Mouse (Mus musculus) hindbrain, postnatal 0 days (tissue): ENCODE measurements at regions not wholly inside any gene's neighbourhood (a gene's known extent, or its start where the extent isn't known, plus 50 kb on each side); places are given as distances from the start of the nearest gene placed in this dataset.

Experiments
- ATAC-seq: fragments of 200-750 bp; cut with Nextera tagmentation; 2 replicates; pipeline ENCODE4 v1.8.0; 2017; ENCODE audit warnings: mild to moderate bottlenecking, moderate TSS enrichment, moderate library complexity
- DNase-seq: peaks from one replicate; pipeline ENCODE4 v3.0.0-alpha.2; 2015; ENCODE audit warnings: low spot score
- H3K27ac ChIP-seq: fragments of 300-500 bp; sonication (generic); 2 replicates; pipeline ENCODE4 v1.5.1; 2014; ENCODE audit warnings: mild to moderate bottlenecking
- H3K27me3 ChIP-seq: fragments of 300-500 bp; sonication (generic); 2 replicates; pipeline ENCODE4 v1.6.1; 2014; ENCODE audit warnings: low read length, mixed read lengths; ENCODE audit not compliant: insufficient read depth
- H3K36me3 ChIP-seq: fragments of 300-500 bp; sonication (generic); 2 replicates; pipeline ENCODE4 v1.6.1; 2014; ENCODE audit warnings: low read length, mixed read lengths; ENCODE audit not compliant: insufficient read depth
- H3K4me1 ChIP-seq: fragments of 300-500 bp; sonication (generic); 2 replicates; pipeline ENCODE4 v1.6.1; 2014; ENCODE audit warnings: antibody characterized with exemption, low read length, mixed read lengths; ENCODE audit not compliant: insufficient read depth
- H3K4me2 ChIP-seq: fragments of 300-500 bp; sonication (generic); 2 replicates; pipeline ENCODE4 v1.6.1; 2014; ENCODE audit warnings: low read depth, mild to moderate bottlenecking, low read length, moderate library complexity, mixed read lengths
- H3K4me3 ChIP-seq: fragments of 300-500 bp; sonication (generic); 2 replicates; pipeline ENCODE4 v1.5.1; 2014; ENCODE audit warnings: low read length
- H3K9ac ChIP-seq: fragments of 300-500 bp; sonication (generic); replicated peaks from 2 replicates; pipeline ENCODE4 v1.6.1; 2014; ENCODE audit warnings: mild to moderate bottlenecking, low read length, moderate library complexity, mixed read lengths
- H3K9me3 ChIP-seq: fragments of 300-500 bp; sonication (generic); 2 replicates; pipeline ENCODE4 v1.6.1; 2016; ENCODE audit warnings: low read length, mixed read lengths
- CTCF ChIP-seq: IDR thresholded peaks from 2 replicates; pipeline ENCODE4 v1.5.1; 2016; ENCODE audit warnings: antibody characterized with exemption, control low read depth, low read depth
- WGBS: fragments of 180-500 bp; shearing (Covaris S2); extraction: QIAGEN DNeasy Blood & Tissue Kit; methylation state at CpG from one replicate; pipeline ENCODE4 v1.1.7; 2014; 5-methylcytosine and 5-hydroxymethylcytosine counted together

DNA sequence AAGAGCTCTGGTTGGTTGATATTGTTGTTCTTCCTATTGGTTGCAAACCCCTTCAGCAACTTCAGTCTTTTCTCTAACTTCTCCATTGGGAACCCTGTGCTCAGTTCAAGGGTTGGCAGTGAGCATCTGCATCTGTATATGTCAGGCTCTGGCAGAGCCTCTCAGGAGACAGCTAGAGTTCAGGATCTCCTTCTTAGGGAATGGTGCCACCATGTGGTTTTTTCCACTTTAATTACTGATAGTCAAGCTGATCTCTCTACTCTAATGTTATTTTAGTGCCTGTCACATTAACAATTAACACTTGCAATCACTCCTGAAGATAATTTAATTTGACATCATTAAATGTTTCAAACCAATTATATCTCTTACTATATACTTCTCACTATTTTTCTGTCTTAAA, 550.4 kb downstream of the Gm597 start:
- no peak overlapping the region for H3K4me3 ChIP-seq
- no peak overlapping the region for H3K9ac ChIP-seq
- no peaks in the 10 kb centered on the region for H3K27me3 ChIP-seq
- DNase-seq (peak; percentile 1), ATAC-seq (no peak)
- H3K9me3 ChIP-seq, result no peaks in the 10 kb centered on the region
- H3K36me3 ChIP-seq, result no peaks in the 10 kb centered on the region
- no peaks in the 10 kb centered on the region for H3K4me1 ChIP-seq
- no peak overlapping the region for H3K4me2 ChIP-seq
- TF ChIP-seq CTCF, result no peak
- no peak overlapping the region for H3K27ac ChIP-seq

DNA sequence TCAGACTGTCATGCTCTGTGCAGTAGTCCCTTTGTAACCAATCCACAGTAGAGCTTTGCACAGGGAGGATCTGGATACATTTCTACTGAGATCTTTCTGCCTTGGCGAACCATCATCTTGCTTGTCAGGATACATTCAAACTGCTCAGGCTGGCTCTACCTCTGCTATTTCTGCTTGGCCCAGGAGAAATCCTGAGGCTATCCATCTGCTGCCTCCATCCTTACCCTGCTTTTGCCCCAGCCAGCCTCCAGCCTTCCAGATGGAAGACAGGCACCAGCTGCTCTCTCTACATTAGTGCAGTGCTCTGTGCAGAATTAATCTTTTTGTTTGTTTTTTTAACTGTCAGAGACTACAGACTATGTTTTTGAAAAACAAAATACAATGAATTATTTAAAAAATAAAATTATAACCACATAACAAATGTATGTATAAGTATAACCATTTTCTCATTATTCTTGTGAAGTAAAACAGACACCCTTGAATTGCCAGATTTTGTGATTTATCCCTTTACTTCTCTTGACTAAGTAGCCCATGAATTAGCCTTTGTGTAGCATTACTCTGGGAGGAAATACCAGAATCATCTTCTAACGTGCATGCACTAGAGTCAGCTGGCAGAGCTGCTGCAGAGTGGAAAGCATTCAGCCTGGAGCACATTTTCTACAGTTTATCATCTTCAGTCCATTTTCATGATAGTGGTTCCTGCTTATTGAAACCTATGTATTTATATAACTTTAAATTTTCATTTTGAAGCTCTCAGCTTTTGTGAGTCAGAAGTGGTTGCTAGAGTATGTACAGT, 565.6 kb downstream of the Gm597 start:
- H3K27me3 ChIP-seq, result no peaks in the 10 kb centered on the region
- no peak for TF ChIP-seq CTCF
- 33% methylated on average over 2 of the region's 2 CpGs for WGBS
- no peak overlapping the region for H3K4me2 ChIP-seq
- peak; percentile 96 for ATAC-seq
- H3K4me1 ChIP-seq, result no peaks in the 10 kb centered on the region
- no peaks in the 10 kb centered on the region for H3K9me3 ChIP-seq
- peak; percentile 65 for DNase-seq
- H3K36me3 ChIP-seq, result no peaks in the 10 kb centered on the region
- no peak overlapping the region for H3K4me3 ChIP-seq
- H3K9ac ChIP-seq, result no peak overlapping the region
- peak overlapping the region; percentile 26 for H3K27ac ChIP-seq
